Mouse (Mus musculus): ENCODE measurements around the gene Jade1.

Gene Jade1

GRCm38 (mm10) chr3:41580401-41581323 is 25.1 kb downstream of the Jade1 start:
- DNase-seq, result no peak

GRCm38 (mm10) chr3:41581436-41581835 is 25.9 kb downstream of the Jade1 start:
- DNase-seq, result no peak

- no peak for DNase-seq
Observed at GRCm38 (mm10) chr3:41582256-41582655, 26.7 kb downstream of the Jade1 start.

- no peak for DNase-seq
Observed at GRCm38 (mm10) chr3:41583092-41583491, 27.6 kb downstream of the Jade1 start.

GRCm38 (mm10) chr3:41583621-41584020 is 28.1 kb downstream of the Jade1 start:
- no peak for DNase-seq

- no peak for DNase-seq
Observed at GRCm38 (mm10) chr3:41585548-41585947, 30.0 kb downstream of the Jade1 start.

GRCm38 (mm10) chr3:41586330-41586729 is 30.8 kb downstream of the Jade1 start:
- no peak for DNase-seq

GRCm38 (mm10) chr3:41586917-41587316 is 31.4 kb downstream of the Jade1 start:
- no peak for DNase-seq

- no peak for DNase-seq
Observed at GRCm38 (mm10) chr3:41587588-41587987, 32.1 kb downstream of the Jade1 start.

GRCm38 (mm10) chr3:41588495-41588894 is 33.0 kb downstream of the Jade1 start:
- no peak for DNase-seq

GRCm38 (mm10) chr3:41589246-41589914 is 33.8 kb downstream of the Jade1 start:
- no peak for DNase-seq

- no peak for DNase-seq
Observed at GRCm38 (mm10) chr3:41589988-41590387, 34.5 kb downstream of the Jade1 start.

GRCm38 (mm10) chr3:41590695-41591559 is 35.4 kb downstream of the Jade1 start:
- no peak for DNase-seq

GRCm38 (mm10) chr3:41591651-41592170 is 36.2 kb downstream of the Jade1 start:
- DNase-seq, result no peak

- DNase-seq, result no peak
Observed at GRCm38 (mm10) chr3:41592805-41593204, 37.3 kb downstream of the Jade1 start.

GRCm38 (mm10) chr3:41594097-41594879 is 38.8 kb downstream of the Jade1 start:
- no peak for DNase-seq

GRCm38 (mm10) chr3:41595010-41595409 is 39.5 kb downstream of the Jade1 start:
- no peak for DNase-seq

- DNase-seq, result no peak
Observed at GRCm38 (mm10) chr3:41597036-41597435, 41.5 kb downstream of the Jade1 start.

GRCm38 (mm10) chr3:41598412-41598811 is 42.9 kb downstream of the Jade1 start:
- no peak for DNase-seq

- no peak for DNase-seq
Observed at GRCm38 (mm10) chr3:41599226-41599625, 43.7 kb downstream of the Jade1 start.

GRCm38 (mm10) chr3:41599806-41600589 is 44.5 kb downstream of the Jade1 start:
- peak; percentile 42 for DNase-seq
